Mouse (Mus musculus): ENCODE results near the gene Gm11938. TPM values are rescaled to one million over a fixed set of nuclear protein-coding genes. Genes with fewer than 3 reads are reported as not detected.
"Not testable (repeated sequence)": the region's sequence is repeated elsewhere in the genome, so short reads cannot be mapped to it uniquely, and the experiment has no call there.

Gm11938 gene
- polyA plus RNA-seq, 1 experiment from 2014 or later = not detected

- Histone ChIP-seq H3K9ac (replicated peaks) (no peak overlapping the region), H3K36me3 (replicated peaks; ENCODE audit: insufficient read depth, low read length) (no peaks in the 10 kb centered on the region), H3K4me3 (ENCODE audit: low read depth, low read length) (no peak overlapping the region), H3K27me3 (ENCODE audit: insufficient read depth, low read length) (no peaks in the 10 kb centered on the region), H3K4me2 (ENCODE audit: low read depth, low read length) (no peak overlapping the region), H3K4me1 (ENCODE audit: insufficient read depth) (no peaks in the 10 kb centered on the region), H3K27ac (ENCODE audit: low read depth) (no peak overlapping the region), H3K9me3 (ENCODE audit: low read length) (no peaks in the 10 kb centered on the region)
- DNase-seq (no peak), ATAC-seq (no peak)
- no peak for TF ChIP-seq CTCF (IDR thresholded peaks at IDR 0.05; ENCODE audit: low read depth)
- no peak for TF ChIP-seq EP300 (IDR thresholded peaks at IDR 0.05; ENCODE audit: low read depth)
- WGBS (ENCODE audit: insufficient replicate concordance) = 54% methylated on average over 1 of the region's 1 CpGs
These were observed 6.0 kb upstream of the Gm11938 start for GRCm38 (mm10) chr11:99609126-99609525.

GRCm38 (mm10) chr11:99597742-99598141 is 5.4 kb downstream of the Gm11938 start, which contains the start of gene Krtap9-3:
Gene Krtap9-3 (minus strand): TSS chr11:99598105.
- H3K9ac ChIP-seq (replicated peaks); DNase-seq; H3K27me3 ChIP-seq (ENCODE audit: insufficient read depth, low read length); H3K4me1 ChIP-seq (ENCODE audit: insufficient read depth); H3K36me3 ChIP-seq (replicated peaks; ENCODE audit: insufficient read depth, low read length); ATAC-seq; H3K4me2 ChIP-seq (ENCODE audit: low read depth, low read length); H3K9me3 ChIP-seq (ENCODE audit: low read length); H3K4me3 ChIP-seq (ENCODE audit: low read depth, low read length); H3K27ac ChIP-seq (ENCODE audit: low read depth): not testable (repeated sequence)
- 67% methylated on average over 6 of the region's 6 CpGs for whole genome bisulfite sequencing (ENCODE audit: insufficient replicate concordance)

- ATAC-seq (no peak), DNase-seq (no peak)
- no peak within 1 kb of the TSS for H3K27ac ChIP-seq (ENCODE audit: low read depth)
- no peaks in the 10 kb centered on the region for H3K4me1 ChIP-seq (ENCODE audit: insufficient read depth)
- H3K4me2 ChIP-seq (ENCODE audit: low read depth, low read length) = no peak within 1 kb of the TSS
- WGBS (ENCODE audit: insufficient replicate concordance) = 78% methylated on average over 6 of the region's 6 CpGs
- no peaks in the 10 kb centered on the region for H3K36me3 ChIP-seq (replicated peaks; ENCODE audit: insufficient read depth, low read length)
- H3K9ac ChIP-seq (replicated peaks) = no peak within 1 kb of the TSS
- no peaks in the 10 kb centered on the region for H3K27me3 ChIP-seq (ENCODE audit: insufficient read depth, low read length)
- no peaks in the 10 kb centered on the region for H3K9me3 ChIP-seq (ENCODE audit: low read length)
- TF ChIP-seq EP300 (IDR thresholded peaks at IDR 0.05; ENCODE audit: low read depth) (no peak), CTCF (IDR thresholded peaks at IDR 0.05; ENCODE audit: low read depth) (no peak)
- no peak within 1 kb of the TSS for H3K4me3 ChIP-seq (ENCODE audit: low read depth, low read length)
These were observed 12.1 kb downstream of the Gm11938 start, which contains the start of gene Krtap1-3 for GRCm38 (mm10) chr11:99590981-99591380. Gene Krtap1-3 (minus strand): TSS chr11:99591339.

GRCm38 (mm10) chr11:99585096-99585495 is 18.0 kb downstream of the Gm11938 start:
- WGBS (ENCODE audit: insufficient replicate concordance) = 82% methylated on average over 7 of the region's 7 CpGs
- TF ChIP-seq EP300 (IDR thresholded peaks at IDR 0.05; ENCODE audit: low read depth) (no peak), CTCF (IDR thresholded peaks at IDR 0.05; ENCODE audit: low read depth) (no peak)
- no peaks in the 10 kb centered on the region for H3K36me3 ChIP-seq (replicated peaks; ENCODE audit: insufficient read depth, low read length)
- H3K4me2 ChIP-seq (ENCODE audit: low read depth, low read length) = no peak overlapping the region
- H3K4me1 ChIP-seq (ENCODE audit: insufficient read depth) = no peaks in the 10 kb centered on the region
- ATAC-seq (no peak), DNase-seq (no peak)
- no peaks in the 10 kb centered on the region for H3K9me3 ChIP-seq (ENCODE audit: low read length)
- no peaks in the 10 kb centered on the region for H3K27me3 ChIP-seq (ENCODE audit: insufficient read depth, low read length)
- no peak overlapping the region for H3K4me3 ChIP-seq (ENCODE audit: low read depth, low read length)
- H3K27ac ChIP-seq (ENCODE audit: low read depth) = no peak overlapping the region
- H3K9ac ChIP-seq (replicated peaks) = no peak overlapping the region

- 84% methylated on average over 5 of the region's 5 CpGs for WGBS (ENCODE audit: insufficient replicate concordance)
- Histone ChIP-seq H3K9ac (replicated peaks) (no peak within 1 kb of the TSS), H3K4me1 (ENCODE audit: insufficient read depth) (no peaks in the 10 kb centered on the region), H3K4me2 (ENCODE audit: low read depth, low read length) (no peak within 1 kb of the TSS), H3K9me3 (ENCODE audit: low read length) (no peaks in the 10 kb centered on the region), H3K4me3 (ENCODE audit: low read depth, low read length) (no peak within 1 kb of the TSS), H3K27me3 (ENCODE audit: insufficient read depth, low read length) (no peaks in the 10 kb centered on the region), H3K36me3 (replicated peaks; ENCODE audit: insufficient read depth, low read length) (no peaks in the 10 kb centered on the region), H3K27ac (ENCODE audit: low read depth) (no peak within 1 kb of the TSS)
- TF ChIP-seq EP300 (IDR thresholded peaks at IDR 0.05; ENCODE audit: low read depth) = no peak
- TF ChIP-seq CTCF (IDR thresholded peaks at IDR 0.05; ENCODE audit: low read depth) = no peak
- DNase-seq = no peak
- no peak for ATAC-seq
These were observed 19.8 kb downstream of the Gm11938 start, which contains the start of gene Krtap1-4 for GRCm38 (mm10) chr11:99583245-99583704. Gene Krtap1-4 (minus strand): TSS chr11:99583654.

GRCm38 (mm10) chr11:99581564-99581963 is 21.5 kb downstream of the Gm11938 start:
- no peak for ATAC-seq
- 73% methylated on average over 6 of the region's 6 CpGs for WGBS (ENCODE audit: insufficient replicate concordance)
- no peak for DNase-seq

GRCm38 (mm10) chr11:99581051-99581450 is 22.1 kb downstream of the Gm11938 start:
- no peaks in the 10 kb centered on the region for H3K27me3 ChIP-seq (ENCODE audit: insufficient read depth, low read length)
- H3K9ac ChIP-seq (replicated peaks) = no peak overlapping the region
- no peak overlapping the region for H3K27ac ChIP-seq (ENCODE audit: low read depth)
- DNase-seq (no peak), ATAC-seq (no peak)
- TF ChIP-seq CTCF (IDR thresholded peaks at IDR 0.05; ENCODE audit: low read depth) (no peak), EP300 (IDR thresholded peaks at IDR 0.05; ENCODE audit: low read depth) (no peak)
- no peaks in the 10 kb centered on the region for H3K9me3 ChIP-seq (ENCODE audit: low read length)
- WGBS (ENCODE audit: insufficient replicate concordance) = 78% methylated on average over 5 of the region's 5 CpGs
- no peaks in the 10 kb centered on the region for H3K4me1 ChIP-seq (ENCODE audit: insufficient read depth)
- H3K4me2 ChIP-seq (ENCODE audit: low read depth, low read length) = no peak overlapping the region
- no peaks in the 10 kb centered on the region for H3K36me3 ChIP-seq (replicated peaks; ENCODE audit: insufficient read depth, low read length)
- H3K4me3 ChIP-seq (ENCODE audit: low read depth, low read length) = no peak overlapping the region

More at GRCm38 (mm10) chr11:99581564-99581963, 21.5 kb downstream of the Gm11938 start:
- no peaks in the 10 kb centered on the region for H3K9me3 ChIP-seq (ENCODE audit: low read length)
- no peaks in the 10 kb centered on the region for H3K36me3 ChIP-seq (replicated peaks; ENCODE audit: insufficient read depth, low read length)
- no peak overlapping the region for H3K9ac ChIP-seq (replicated peaks)
- no peaks in the 10 kb centered on the region for H3K27me3 ChIP-seq (ENCODE audit: insufficient read depth, low read length)
- H3K4me3 ChIP-seq (ENCODE audit: low read depth, low read length) = no peak overlapping the region
- H3K4me1 ChIP-seq (ENCODE audit: insufficient read depth) = no peaks in the 10 kb centered on the region
- no peak overlapping the region for H3K27ac ChIP-seq (ENCODE audit: low read depth)
- H3K4me2 ChIP-seq (ENCODE audit: low read depth, low read length) = no peak overlapping the region
- TF ChIP-seq CTCF (IDR thresholded peaks at IDR 0.05; ENCODE audit: low read depth) = no peak
- TF ChIP-seq EP300 (IDR thresholded peaks at IDR 0.05; ENCODE audit: low read depth) = no peak
